Mouse (Mus musculus) lung, embryonic 15.5 days (tissue): Measurements from ENCODE around the gene Mrpl4. TPM values are rescaled to one million over a fixed set of nuclear protein-coding genes. Genes with fewer than 3 reads are reported as not detected.
"Not testable (repeated sequence)": the region's sequence is repeated elsewhere in the genome, so short reads cannot be mapped to it uniquely, and the experiment has no call there.

ENCODE experiments used
- ATAC-seq: fragments of 200-750 bp; cut with Nextera tagmentation; 2 replicates; pipeline ENCODE4 v1.8.0; 2017; ENCODE audit warnings: moderate number of reproducible peaks, borderline replicate concordance; ENCODE audit not compliant: low FRiP score, low TSS enrichment; ENCODE audit errors: extremely low read depth
- H3K27ac ChIP-seq: fragments of 300-500 bp; sonication (generic); 2 replicates; pipeline ENCODE4 v1.5.1; 2015; ENCODE audit warnings: moderate library complexity, mild to moderate bottlenecking, inconsistent platforms
- H3K27me3 ChIP-seq: fragments of 300-500 bp; sonication (generic); 2 replicates; pipeline ENCODE4 v1.6.1; 2015; ENCODE audit warnings: inconsistent platforms
- H3K36me3 ChIP-seq: fragments of 300-500 bp; sonication (generic); 2 replicates; pipeline ENCODE4 v1.6.1; 2015; ENCODE audit warnings: inconsistent platforms
- H3K4me1 ChIP-seq: fragments of 300-500 bp; sonication (generic); 2 replicates; pipeline ENCODE4 v1.6.1; 2015; ENCODE audit warnings: inconsistent platforms
- H3K4me2 ChIP-seq: fragments of 300-500 bp; sonication (generic); 2 replicates; pipeline ENCODE4 v1.6.1; 2015; ENCODE audit warnings: inconsistent platforms, mild to moderate bottlenecking, moderate library complexity
- H3K4me3 ChIP-seq: fragments of 300-500 bp; sonication (generic); 2 replicates; pipeline ENCODE4 v1.5.1; 2015; ENCODE audit warnings: mild to moderate bottlenecking, inconsistent platforms
- H3K9ac ChIP-seq: fragments of 300-500 bp; sonication (generic); 2 replicates; pipeline ENCODE4 v1.6.1; 2015; ENCODE audit warnings: inconsistent platforms
- H3K9me3 ChIP-seq: fragments of 300-500 bp; sonication (generic); 2 replicates; pipeline ENCODE4 v1.6.1; 2016; ENCODE audit warnings: inconsistent platforms
- WGBS: fragments of 180-500 bp; shearing (Covaris S2); methylation state at CpG from one replicate; pipeline ENCODE4 v1.1.7; 2015; 5-methylcytosine and 5-hydroxymethylcytosine counted together
- polyA plus RNA-seq: library from polyadenylated mRNA; unstranded; fragments of >200 nt; fragmentation: Nextera tagmentation; extraction: Ambion mirVana; gene quantifications from 2 replicates; pipeline ENCODE4 v1.2.1, GENCODE M21; 2015

The Mrpl4 gene
- polyA plus RNA-seq, 1 experiment from 2014 or later, result 160 TPM

GRCm38 (mm10) chr9:20990861-20991260 is 11.7 kb upstream of the Mrpl4 start:
- WGBS, result 6% methylated on average over 10 of the region's 10 CpGs
- Histone ChIP-seq H3K27me3 (no peaks in the 10 kb centered on the region), H3K4me1 (peaks cover 58% of the 10 kb centered on the region), H3K4me2 (peak overlapping the region; percentile 28; the same call in 1 of the 2 replicates), H3K4me3 (no peak overlapping the region), H3K36me3 (no peaks in the 10 kb centered on the region), H3K9me3 (no peaks in the 10 kb centered on the region), H3K9ac (no peak overlapping the region), H3K27ac (peak overlapping the region; percentile 85)
- no peak for ATAC-seq

GRCm38 (mm10) chr9:20991587-20991986 is 11.0 kb upstream of the Mrpl4 start:
- H3K4me2 ChIP-seq, result no peak overlapping the region
- peak overlapping the region; percentile 91 for H3K27ac ChIP-seq
- WGBS, result 83% methylated on average over 4 of the region's 4 CpGs
- H3K9me3 ChIP-seq, result no peaks in the 10 kb centered on the region
- no peak overlapping the region for H3K4me3 ChIP-seq
- H3K9ac ChIP-seq, result no peak overlapping the region
- no peaks in the 10 kb centered on the region for H3K36me3 ChIP-seq
- ATAC-seq, result no peak
- peaks cover 55% of the 10 kb centered on the region for H3K4me1 ChIP-seq
- no peaks in the 10 kb centered on the region for H3K27me3 ChIP-seq

DNA sequence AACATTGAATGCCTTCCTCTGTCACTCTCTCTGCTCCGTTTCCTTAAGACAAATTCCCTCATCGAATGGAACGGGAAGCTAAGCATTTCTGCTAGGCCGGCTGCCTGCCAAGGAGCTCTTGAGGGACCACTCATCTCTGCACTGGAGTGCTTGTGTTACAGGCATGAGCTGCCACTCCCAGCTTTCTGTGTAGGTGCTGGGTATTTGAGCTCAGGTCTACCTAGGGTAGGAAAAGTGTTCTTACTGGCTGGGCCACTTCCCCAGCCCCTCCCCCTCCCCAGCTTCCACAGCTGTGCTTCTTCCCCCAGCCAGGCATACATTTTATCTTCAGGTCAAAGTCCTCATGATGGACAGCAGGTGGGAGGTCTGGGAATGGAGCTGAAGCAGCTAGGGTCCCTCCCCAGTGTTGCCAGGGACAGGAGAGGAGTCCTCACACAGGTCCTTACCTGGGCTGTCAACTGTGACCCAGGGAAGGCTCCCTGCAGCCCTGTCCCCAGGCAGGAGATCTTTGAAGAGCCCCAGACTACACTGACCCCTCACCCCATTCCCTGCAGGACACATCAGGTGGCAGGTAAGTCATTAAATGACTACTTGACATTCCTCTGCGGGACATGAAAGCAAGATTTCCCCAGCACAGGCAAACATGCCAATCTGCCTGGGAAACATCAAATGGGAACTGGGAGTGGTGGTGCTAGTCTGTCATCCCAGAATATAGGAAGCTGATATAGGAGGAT is 9.2 kb upstream of the Mrpl4 start:
- peak; percentile 80 for ATAC-seq
- Histone ChIP-seq H3K9me3 (no peaks in the 10 kb centered on the region), H3K4me1 (peaks cover 42% of the 10 kb centered on the region), H3K9ac (no peak overlapping the region), H3K27me3 (no peaks in the 10 kb centered on the region), H3K36me3 (no peaks in the 10 kb centered on the region), H3K4me2 (peak overlapping the region; percentile 29; the same call in 1 of the 2 replicates), H3K27ac (peak overlapping the region; percentile 91), H3K4me3 (no peak overlapping the region)
- WGBS, result 39% methylated on average over 5 of the region's 5 CpGs

GRCm38 (mm10) chr9:20995069-20995468 is 7.5 kb upstream of the Mrpl4 start:
- Histone ChIP-seq H3K27me3 (no peaks in the 10 kb centered on the region), H3K36me3 (no peaks in the 10 kb centered on the region), H3K4me3 (no peak overlapping the region), H3K9me3 (no peaks in the 10 kb centered on the region), H3K27ac (no peak overlapping the region), H3K4me1 (peaks cover 28% of the 10 kb centered on the region), H3K9ac (no peak overlapping the region), H3K4me2 (no peak overlapping the region)
- 65% methylated on average over 3 of the region's 3 CpGs for WGBS
- ATAC-seq, result no peak

DNA sequence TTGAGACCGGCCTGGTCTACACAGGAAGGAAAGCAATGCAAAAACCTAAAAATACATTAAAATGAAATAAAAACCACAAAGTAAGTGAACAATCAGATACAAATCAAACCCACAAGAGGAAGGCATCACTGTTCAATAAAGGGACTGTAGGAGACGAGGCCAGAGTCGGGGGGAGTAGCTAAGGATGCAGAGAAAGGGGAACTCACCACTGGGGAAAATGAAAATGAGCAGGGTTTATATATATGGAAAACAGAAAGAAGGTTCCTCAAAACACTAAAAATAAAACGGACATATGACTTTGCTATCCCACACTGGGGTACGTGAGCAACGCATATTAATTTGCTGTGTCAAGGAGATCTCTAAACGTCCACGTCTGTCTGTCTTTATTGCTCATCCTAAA is 5.5 kb upstream of the Mrpl4 start:
- Histone ChIP-seq H3K4me3 (no peak overlapping the region), H3K4me2 (no peak overlapping the region), H3K9ac (no peak overlapping the region), H3K27me3 (no peaks in the 10 kb centered on the region), H3K36me3 (no peaks in the 10 kb centered on the region), H3K4me1 (peaks cover 24% of the 10 kb centered on the region), H3K9me3 (no peaks in the 10 kb centered on the region), H3K27ac (no peak overlapping the region)
- no peak for ATAC-seq
- 84% methylated on average over 8 of the region's 8 CpGs for WGBS

DNA sequence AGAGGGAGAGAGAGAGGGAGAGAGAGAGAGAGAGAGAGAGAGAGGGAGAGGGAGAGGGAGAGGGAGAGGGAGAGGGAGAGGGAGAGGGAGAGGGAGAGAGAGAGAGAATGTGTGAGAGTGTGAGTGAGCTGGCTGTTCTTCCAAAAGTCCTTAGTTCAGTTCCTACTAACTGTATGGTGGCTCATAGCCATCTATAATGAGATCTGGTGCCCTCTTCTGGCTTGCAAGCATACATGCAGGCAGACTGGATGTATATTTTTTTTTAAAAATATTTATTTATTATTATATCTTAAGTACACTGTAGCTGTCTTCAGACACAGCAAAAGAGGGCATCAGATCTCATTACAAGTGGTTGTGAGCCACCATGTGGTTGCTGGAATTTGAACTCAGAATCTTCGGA is 4.2 kb upstream of the Mrpl4 start:
- not testable (repeated sequence) for H3K9me3 ChIP-seq, H3K36me3 ChIP-seq, H3K27ac ChIP-seq, H3K9ac ChIP-seq, H3K4me2 ChIP-seq, H3K27me3 ChIP-seq, ATAC-seq, H3K4me3 ChIP-seq
- 56% methylated on average over 1 of the region's 1 CpGs for WGBS
- peaks cover 22% of the 10 kb centered on the region for H3K4me1 ChIP-seq

DNA sequence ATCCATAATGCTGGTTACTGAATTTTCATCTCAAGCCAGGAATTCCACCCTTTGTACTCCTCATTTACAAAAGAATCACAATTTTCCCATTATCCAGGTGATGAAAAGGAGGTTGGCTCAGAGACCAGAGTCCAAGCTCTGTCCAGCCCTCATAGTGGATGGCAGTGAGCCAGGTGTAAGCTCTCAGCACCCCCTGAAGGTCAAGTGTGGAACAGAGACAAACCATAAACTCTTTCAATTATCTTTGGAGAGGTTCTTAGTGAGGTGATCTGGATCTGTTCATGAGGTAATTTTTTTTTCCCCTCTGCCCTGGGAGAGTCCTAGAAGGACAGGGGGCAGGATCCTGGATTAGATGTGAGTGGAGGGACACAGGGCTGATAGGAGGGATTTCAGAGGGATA is 1.7 kb upstream of the Mrpl4 start:
- Histone ChIP-seq H3K27me3 (no peaks in the 10 kb centered on the region), H3K27ac (no peak overlapping the region), H3K36me3 (peaks cover 12% of the 10 kb centered on the region), H3K9ac (no peak overlapping the region), H3K4me1 (peaks cover 19% of the 10 kb centered on the region), H3K9me3 (no peaks in the 10 kb centered on the region), H3K4me2 (no peak overlapping the region), H3K4me3 (no peak overlapping the region)
- ATAC-seq, result no peak

DNA sequence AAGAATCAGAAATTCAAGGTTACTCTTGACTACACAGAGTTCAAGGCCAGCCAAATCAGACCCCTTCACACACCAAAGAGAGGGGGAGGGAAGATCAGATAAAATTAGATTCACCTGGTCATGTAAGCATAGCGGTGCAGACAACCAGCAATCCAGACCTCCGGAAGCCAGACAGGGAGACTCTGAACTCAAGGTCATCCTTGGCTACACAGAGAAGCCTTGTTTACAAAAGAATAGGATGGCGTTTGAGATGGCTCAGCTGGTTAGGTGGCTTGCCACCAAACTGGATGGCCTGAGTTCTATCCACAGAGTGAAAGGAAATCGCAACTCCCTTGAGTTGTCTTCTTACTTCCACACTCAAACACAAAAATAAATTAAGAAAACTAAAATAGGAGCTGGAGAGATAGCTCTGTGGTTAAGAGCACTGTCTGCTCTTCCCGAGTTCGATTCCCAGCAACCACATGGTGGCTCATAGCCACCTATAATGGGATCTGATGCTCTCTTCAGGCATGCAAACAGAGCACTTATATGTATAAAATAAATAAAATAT is 812 bp upstream of the Mrpl4 start:
- H3K4me1 ChIP-seq, result peaks cover 19% of the 10 kb centered on the region
- no peak overlapping the region for H3K9ac ChIP-seq
- peaks cover 19% of the 10 kb centered on the region for H3K36me3 ChIP-seq
- no peak overlapping the region for H3K4me2 ChIP-seq
- ATAC-seq, result no peak
- H3K9me3 ChIP-seq, result no peaks in the 10 kb centered on the region
- no peak overlapping the region for H3K27ac ChIP-seq
- WGBS, result 45% methylated on average over 6 of the region's 6 CpGs
- no peaks in the 10 kb centered on the region for H3K27me3 ChIP-seq
- no peak overlapping the region for H3K4me3 ChIP-seq

DNA sequence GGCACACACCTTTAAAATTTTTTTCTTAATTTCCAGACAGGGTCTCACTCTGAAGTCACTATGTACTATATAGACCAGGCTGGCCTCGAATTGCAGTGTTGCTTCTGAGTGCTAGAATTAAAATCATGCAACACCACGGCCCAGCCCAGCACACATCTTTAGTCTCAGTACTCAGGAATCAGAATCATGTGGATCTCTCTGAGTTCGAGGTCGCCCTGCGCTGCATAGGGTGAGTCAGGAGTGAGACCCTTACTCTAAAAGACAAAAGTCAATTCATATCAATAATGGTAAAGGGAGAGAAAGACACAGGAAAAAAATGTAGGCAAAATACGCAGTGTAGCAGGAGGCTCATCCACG is 290 bp upstream of the Mrpl4 start:
- peak; percentile 5; the same call in 1 of the 2 replicates for ATAC-seq
- peaks cover 24% of the 10 kb centered on the region for H3K36me3 ChIP-seq
- no peaks in the 10 kb centered on the region for H3K27me3 ChIP-seq
- H3K9ac ChIP-seq, result peak overlapping the region; percentile 62
- peak overlapping the region; percentile 69 for H3K4me3 ChIP-seq
- peaks cover 19% of the 10 kb centered on the region for H3K4me1 ChIP-seq
- H3K4me2 ChIP-seq, result peak overlapping the region; percentile 88
- H3K27ac ChIP-seq, result peak overlapping the region; percentile 72
- WGBS, result 8% methylated on average over 7 of the region's 7 CpGs
- H3K9me3 ChIP-seq, result no peaks in the 10 kb centered on the region

GRCm38 (mm10) chr9:21007313-21007952 is 4.9 kb downstream of the Mrpl4 start:
- H3K4me3 ChIP-seq, result no peak overlapping the region
- 93% methylated on average over 10 of the region's 10 CpGs for WGBS

GRCm38 (mm10) chr9:21008007-21008406 is 5.5 kb downstream of the Mrpl4 start:
- Histone ChIP-seq H3K4me1 (peaks cover 26% of the 10 kb centered on the region), H3K36me3 (peaks cover 44% of the 10 kb centered on the region)

More at GRCm38 (mm10) chr9:21007313-21007952, 4.9 kb downstream of the Mrpl4 start:
- Histone ChIP-seq H3K9ac (no peak overlapping the region), H3K27ac (no peak overlapping the region), H3K36me3 (peaks cover 44% of the 10 kb centered on the region), H3K9me3 (no peaks in the 10 kb centered on the region), H3K4me1 (peaks cover 23% of the 10 kb centered on the region), H3K27me3 (no peaks in the 10 kb centered on the region), H3K4me2 (no peak overlapping the region)
- no peak for ATAC-seq

DNA sequence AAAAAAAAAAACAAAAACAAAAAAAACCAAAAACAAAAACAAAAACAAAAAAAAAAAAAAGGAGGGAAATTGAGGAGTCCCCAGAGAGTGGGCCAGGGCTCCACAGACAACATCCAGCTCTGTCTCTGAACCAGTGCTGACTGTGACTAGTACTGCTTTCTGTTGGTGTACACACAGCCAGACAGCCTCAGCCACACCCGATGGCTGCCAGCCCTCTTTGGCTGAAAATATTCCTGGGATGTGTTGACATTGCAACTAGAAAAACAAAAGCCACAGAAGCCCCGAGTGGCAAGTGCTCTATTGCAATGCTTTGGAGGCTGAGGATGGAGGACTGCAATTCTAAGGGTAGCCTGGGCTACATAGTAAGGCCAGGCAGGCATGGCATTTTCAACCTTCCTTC is 7.8 kb downstream of the Mrpl4 start:
- peaks cover 36% of the 10 kb centered on the region for H3K36me3 ChIP-seq
- peaks cover under 1% of the 10 kb centered on the region; the same call in 1 of the 2 replicates for H3K27me3 ChIP-seq
- no peaks in the 10 kb centered on the region for H3K9me3 ChIP-seq
- ATAC-seq, result no peak
- WGBS, result 29% methylated on average over 2 of the region's 2 CpGs
- no peak overlapping the region for H3K4me3 ChIP-seq
- no peak overlapping the region for H3K27ac ChIP-seq
- no peak overlapping the region for H3K4me2 ChIP-seq
- no peak overlapping the region for H3K9ac ChIP-seq
- H3K4me1 ChIP-seq, result peaks cover 29% of the 10 kb centered on the region

More at GRCm38 (mm10) chr9:21008007-21008406, 5.5 kb downstream of the Mrpl4 start:
- H3K4me2 ChIP-seq, result no peak overlapping the region
- H3K27me3 ChIP-seq, result no peaks in the 10 kb centered on the region
- ATAC-seq, result no peak
- no peak overlapping the region for H3K9ac ChIP-seq
- no peaks in the 10 kb centered on the region for H3K9me3 ChIP-seq
- no peak overlapping the region for H3K27ac ChIP-seq
- no peak overlapping the region for H3K4me3 ChIP-seq
- 79% methylated on average over 7 of the region's 7 CpGs for WGBS
